Mouse (Mus musculus) gastrocnemius, postnatal 4 days (tissue): ENCODE results near the gene Depdc1b. TPM values are rescaled to one million over a fixed set of nuclear protein-coding genes. Genes with fewer than 3 reads are reported as not detected.

Experiments used
- DNase-seq, 2 experiments: peaks; one replicate each; pipeline ENCODE4 v3.0.0; 2021 to 2022; ENCODE audit warnings: low spot score in 2 of 2, mixed read lengths in 2 of 2
- long read RNA-seq, 2 experiments: library from polyadenylated mRNA; stranded (forward); transcript quantifications; one replicate each; pipeline ENCODE4 v2.0.0; 2021
- total RNA-seq, 2 experiments: library from RNA; stranded (reverse); gene quantifications; 2 replicates each; pipeline ENCODE4 v1.2.3; 2021

Depdc1b gene
- 1 to 10 TPM; 3.6 to 4.2 TPM for total RNA-seq
- long read RNA-seq, experiment 1, partial matches to known transcripts, result 0 of 3 reads
- long read RNA-seq, experiment 1, other reads (novel, unspliced or antisense), result 1 of 3 reads
- long read RNA-seq, experiment 2, partial matches to known transcripts, result 0 of 3 reads
- long read RNA-seq, experiment 2, other reads (novel, unspliced or antisense), result 0 of 3 reads

- peak; percentile 92 to 97 for DNase-seq
Measured at GRCm38 (mm10) chr13:108315702-108316486, at the start of gene Depdc1b. TSS of gene Depdc1b (plus strand) at chr13:108316332.

- no peak for DNase-seq
Measured at GRCm38 (mm10) chr13:108267841-108268634, 48.1 kb upstream of the Depdc1b start.

- DNase-seq, result no peak
Measured at GRCm38 (mm10) chr13:108271458-108272148, 44.5 kb upstream of the Depdc1b start.

GRCm38 (mm10) chr13:108272332-108272731 is 43.8 kb upstream of the Depdc1b start:
- DNase-seq, result no peak

GRCm38 (mm10) chr13:108273034-108273433 is 43.1 kb upstream of the Depdc1b start:
- no peak for DNase-seq

GRCm38 (mm10) chr13:108273456-108273855 is 42.7 kb upstream of the Depdc1b start:
- DNase-seq, result no peak

- no peak for DNase-seq
Measured at GRCm38 (mm10) chr13:108276561-108276960, 39.6 kb upstream of the Depdc1b start.

GRCm38 (mm10) chr13:108277320-108277719 is 38.8 kb upstream of the Depdc1b start:
- DNase-seq, result no peak

- no peak for DNase-seq
Measured at GRCm38 (mm10) chr13:108278592-108278991, 37.5 kb upstream of the Depdc1b start.

GRCm38 (mm10) chr13:108284312-108284711 is 31.8 kb upstream of the Depdc1b start:
- DNase-seq, result no peak

GRCm38 (mm10) chr13:108287953-108288352 is 28.2 kb upstream of the Depdc1b start:
- no peak for DNase-seq

- no peak for DNase-seq
Measured at GRCm38 (mm10) chr13:108289436-108289835, 26.7 kb upstream of the Depdc1b start.

GRCm38 (mm10) chr13:108290314-108290713 is 25.8 kb upstream of the Depdc1b start:
- no peak for DNase-seq

- DNase-seq, result peak in 1 of 2 experiments; percentile 62
Measured at GRCm38 (mm10) chr13:108297350-108298093, 18.6 kb upstream of the Depdc1b start.

GRCm38 (mm10) chr13:108298241-108298640 is 17.9 kb upstream of the Depdc1b start:
- DNase-seq, result no peak

- no peak for DNase-seq
Measured at GRCm38 (mm10) chr13:108300346-108300950, 15.7 kb upstream of the Depdc1b start.

- no peak for DNase-seq
Measured at GRCm38 (mm10) chr13:108301411-108301810, 14.7 kb upstream of the Depdc1b start.

GRCm38 (mm10) chr13:108302957-108303675 is 13.0 kb upstream of the Depdc1b start:
- no peak for DNase-seq

- DNase-seq, result no peak
Measured at GRCm38 (mm10) chr13:108303841-108304240, 12.3 kb upstream of the Depdc1b start.
